In the genomic region with DNA sequence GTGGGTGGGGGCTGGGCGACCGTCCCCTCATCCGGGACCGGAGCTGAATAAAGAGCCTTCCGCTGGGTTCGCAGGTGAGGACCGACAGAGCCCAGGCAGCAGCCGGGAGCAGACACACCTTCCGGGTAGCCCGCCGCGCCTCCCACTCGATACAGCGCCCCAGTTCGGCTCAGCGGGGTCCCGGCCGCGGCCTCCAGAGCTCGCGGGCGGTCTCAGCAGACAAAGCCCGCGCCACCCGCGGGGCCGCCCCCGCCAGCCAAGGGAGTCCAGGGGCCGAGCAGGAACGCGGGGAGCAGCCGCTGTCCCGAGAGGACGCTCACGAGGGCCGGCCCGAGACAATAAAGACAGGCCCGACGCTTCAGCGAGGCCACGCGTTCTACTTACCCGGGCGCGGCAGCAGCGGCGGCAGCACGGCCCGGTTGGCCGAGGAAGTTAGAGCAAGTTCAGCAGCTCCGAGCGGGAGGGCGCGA, we compare ENCODE assay signal across 8 mouse cellular contexts. TPM values are rescaled to one million over a fixed set of nuclear protein-coding genes. Genes with fewer than 3 reads are reported as not detected.
DNase-seq lines count a peak whose midpoint lies in the region; ATAC-seq and TF ChIP-seq lines count a peak whose summit lies in the region.

A gene (minus strand): TSS at position 416 of the 470 bp plus-strand sequence.

- WGBS in kidney, embryonic 14.5 days, result under 1% methylated on average over 52 of the region's 54 CpGs
- WGBS in forebrain, embryonic 14.5 days, result 1% methylated on average over 50 of the region's 54 CpGs
- WGBS in hindbrain, embryonic 13.5 days, result under 1% methylated on average over 54 of the region's 54 CpGs
- under 1% methylated on average over 50 of the region's 54 CpGs for WGBS in liver, embryonic 14.5 days (ENCODE audit: insufficient replicate concordance)

- TF ChIP-seq CTCF in G1E (IDR thresholded peaks at IDR 0.05; ENCODE audit: low read depth, low read length), result no peak
- no peak for TF ChIP-seq CTCF in liver, embryonic 14.5 days (IDR thresholded peaks at IDR 0.05; ENCODE audit: low read depth)

- DNase-seq in kidney, adult 9 months, result no peak
- DNase-seq in G1E (ENCODE audit: low spot score), result no peak
- no peak for DNase-seq in forebrain, embryonic 14.5 days (ENCODE audit: low spot score)
- no peak for DNase-seq in liver, embryonic 14.5 days (ENCODE audit: low read depth in 3 of 3, low spot score in 3 of 3)
- peak; percentile 66 to 72 for DNase-seq in thymus, adult 18-20 months
- no peak for DNase-seq in embryo, embryonic 9.5 days (ENCODE audit: extremely low spot score)

- peak within 1 kb of the TSS; percentile 90 for H3K4me3 ChIP-seq in kidney, embryonic 14.5 days (ENCODE audit: low read length)
- peak within 1 kb of the TSS; percentile 84 for H3K4me3 ChIP-seq in G1E (ENCODE audit: low read depth, low read length)
- H3K4me3 ChIP-seq in forebrain, embryonic 14.5 days (ENCODE audit: low read depth, low read length), result peak within 1 kb of the TSS; percentile 92
- H3K4me3 ChIP-seq in hindbrain, embryonic 13.5 days, result peak within 1 kb of the TSS; percentile 92
- H3K4me3 ChIP-seq in liver, embryonic 14.5 days (ENCODE audit: insufficient read depth in 1 of 2, low read depth in 2 of 2, low read length in 2 of 2), result peak within 1 kb of the TSS; percentile 71 to 79

- H3K9ac ChIP-seq in kidney, embryonic 14.5 days (ENCODE audit: low read depth, low read length), result peak within 1 kb of the TSS; percentile 94
- peak within 1 kb of the TSS; percentile 93 for H3K9ac ChIP-seq in forebrain, embryonic 14.5 days (ENCODE audit: low read length)
- peak within 1 kb of the TSS; percentile 95 for H3K9ac ChIP-seq in hindbrain, embryonic 13.5 days
- H3K9ac ChIP-seq in liver, embryonic 14.5 days (replicated peaks), result peak within 1 kb of the TSS; percentile 68

- peaks cover 36% of the 10 kb centered on the region for H3K4me1 ChIP-seq in kidney, embryonic 14.5 days (ENCODE audit: control insufficient read depth, insufficient read depth, low read length)
- peaks cover 68% of the 10 kb centered on the region for H3K4me1 ChIP-seq in G1E (ENCODE audit: insufficient read depth, low read depth, low read length)
- H3K4me1 ChIP-seq in forebrain, embryonic 14.5 days (ENCODE audit: control insufficient read depth, insufficient read depth, low read length), result peaks cover 28% of the 10 kb centered on the region
- H3K4me1 ChIP-seq in hindbrain, embryonic 13.5 days (replicated peaks), result peaks cover 51% of the 10 kb centered on the region
- H3K4me1 ChIP-seq in liver, embryonic 14.5 days (replicated peaks; ENCODE audit: control insufficient read depth in 2 of 2, insufficient read depth in 2 of 2, low read length in 1 of 2), result peaks cover 44 to 50% of the 10 kb centered on the region in 2 experiments

- TF ChIP-seq EP300 in liver, embryonic 14.5 days (IDR thresholded peaks at IDR 0.05; ENCODE audit: low read depth), result no peak

- H3K4me2 ChIP-seq in kidney, embryonic 14.5 days (replicated peaks; ENCODE audit: low read depth, low read length), result peak within 1 kb of the TSS; percentile 88
- H3K4me2 ChIP-seq in forebrain, embryonic 14.5 days (ENCODE audit: low read length), result peak within 1 kb of the TSS; percentile 89
- H3K4me2 ChIP-seq in hindbrain, embryonic 13.5 days, result peak within 1 kb of the TSS; percentile 93
- H3K4me2 ChIP-seq in liver, embryonic 14.5 days (ENCODE audit: low read depth), result peak within 1 kb of the TSS; percentile 86

- H3K27me3 ChIP-seq in kidney, embryonic 14.5 days (ENCODE audit: control insufficient read depth, insufficient read depth, low read length), result no peaks in the 10 kb centered on the region
- no peaks in the 10 kb centered on the region for H3K27me3 ChIP-seq in G1E (ENCODE audit: insufficient read depth, low read length)
- H3K27me3 ChIP-seq in forebrain, embryonic 14.5 days (replicated peaks; ENCODE audit: control insufficient read depth, insufficient read depth, low read length), result no peaks in the 10 kb centered on the region
- H3K27me3 ChIP-seq in hindbrain, embryonic 13.5 days, result no peaks in the 10 kb centered on the region
- no peaks in the 10 kb centered on the region for H3K27me3 ChIP-seq in liver, embryonic 14.5 days (ENCODE audit: control insufficient read depth, insufficient read depth, low read length)

- H3K36me3 ChIP-seq in kidney, embryonic 14.5 days (ENCODE audit: control insufficient read depth, insufficient read depth, low read length), result no peaks in the 10 kb centered on the region
- H3K36me3 ChIP-seq in G1E (replicated peaks), result peaks cover 10% of the 10 kb centered on the region
- H3K36me3 ChIP-seq in forebrain, embryonic 14.5 days (ENCODE audit: control insufficient read depth, insufficient read depth, low read length), result no peaks in the 10 kb centered on the region
- no peaks in the 10 kb centered on the region for H3K36me3 ChIP-seq in hindbrain, embryonic 13.5 days
- no peaks in the 10 kb centered on the region for H3K36me3 ChIP-seq in liver, embryonic 14.5 days (replicated peaks; ENCODE audit: control insufficient read depth, insufficient read depth, low read depth)

- ATAC-seq in kidney, embryonic 14.5 days (ENCODE audit: low FRiP score, low TSS enrichment), result peak; percentile 58
- ATAC-seq in G1E (ENCODE audit: extremely low read depth, insufficient number of reproducible peaks, low FRiP score, poor library complexity, severe bottlenecking), result no peak
- ATAC-seq in forebrain, embryonic 14.5 days, result no peak
- peak; percentile 72 for ATAC-seq in hindbrain, embryonic 13.5 days (ENCODE audit: low FRiP score)
- ATAC-seq in liver, embryonic 14.5 days (ENCODE audit: insufficient read depth), result peak; percentile 50

- peak within 1 kb of the TSS; percentile 93 for H3K27ac ChIP-seq in kidney, embryonic 14.5 days (ENCODE audit: low read depth, low read length)
- peak within 1 kb of the TSS; percentile 87 for H3K27ac ChIP-seq in forebrain, embryonic 14.5 days (ENCODE audit: low read depth, low read length)
- H3K27ac ChIP-seq in hindbrain, embryonic 13.5 days, result peak within 1 kb of the TSS; percentile 91
- peak within 1 kb of the TSS; percentile 74 for H3K27ac ChIP-seq in liver, embryonic 14.5 days

- H3K9me3 ChIP-seq in kidney, embryonic 14.5 days (ENCODE audit: control insufficient read depth, low read length), result no peaks in the 10 kb centered on the region
- H3K9me3 ChIP-seq in G1E (replicated peaks), result no peaks in the 10 kb centered on the region
- H3K9me3 ChIP-seq in forebrain, embryonic 14.5 days (replicated peaks; ENCODE audit: control insufficient read depth, low read length), result no peaks in the 10 kb centered on the region
- H3K9me3 ChIP-seq in hindbrain, embryonic 13.5 days, result no peaks in the 10 kb centered on the region
- H3K9me3 ChIP-seq in liver, embryonic 14.5 days (ENCODE audit: control insufficient read depth, low read length), result no peaks in the 10 kb centered on the region

RNA-seq across cellular contexts. Expression of the gene that starts here (rescaled TPM):
- 67.4 and 118 TPM in 2 replicates for polyA plus RNA-seq in kidney, embryonic 14.5 days (2014; fragmentation: Nextera tagmentation; extraction: Ambion mirVana)
- total RNA-seq in G1E (2014; fragmentation: Nextera tagmentation) (32.3 and 36.3 TPM in 2 replicates), G1E (2017) (23.4 and 27.2 TPM in 2 replicates)
- polyA plus RNA-seq in G1E (2012), result 7.5 and 10.3 TPM in 2 replicates
- polyA plus RNA-seq in forebrain, embryonic 14.5 days (2014; fragmentation: Nextera tagmentation; extraction: Ambion mirVana), result 101 and 105 TPM in 2 replicates
- polyA plus RNA-seq in hindbrain, embryonic 13.5 days (2015; fragmentation: Nextera tagmentation; extraction: Ambion mirVana), result 76.4 and 77.0 TPM in 2 replicates
- 22.0 and 22.9 TPM in 2 replicates for polyA plus RNA-seq in liver, embryonic 14.5 days (2012; rRNA removed)
- 25.4 and 28.5 TPM in 2 replicates for polyA plus RNA-seq in liver, embryonic 14.5 days (2014; fragmentation: Nextera tagmentation; extraction: Ambion mirVana)

Comparison
In these comparisons a context has a peak if more than half of its experiments do, and no peak if none do; other contexts are left out.
1. ATAC-seq: peak in kidney, embryonic 14.5 days (single experiment), hindbrain, embryonic 13.5 days (single experiment) and liver, embryonic 14.5 days (single experiment); none in G1E (single experiment) and forebrain, embryonic 14.5 days (single experiment).
2. DNase-seq: peak in thymus, adult 18-20 months (2 of 2); none in kidney, adult 9 months (single experiment), G1E (single experiment), forebrain, embryonic 14.5 days (single experiment), liver, embryonic 14.5 days (0 of 3) and embryo, embryonic 9.5 days (single experiment).
3. Peak in every context shown above with its lines, with median percentiles within 50 percentile points of each other: H3K27ac ChIP-seq, H3K4me2 ChIP-seq, H3K4me3 ChIP-seq and H3K9ac ChIP-seq.